Mouse (Mus musculus): ENCODE data around the gene Mrgpre.

The Mrgpre gene

DNA sequence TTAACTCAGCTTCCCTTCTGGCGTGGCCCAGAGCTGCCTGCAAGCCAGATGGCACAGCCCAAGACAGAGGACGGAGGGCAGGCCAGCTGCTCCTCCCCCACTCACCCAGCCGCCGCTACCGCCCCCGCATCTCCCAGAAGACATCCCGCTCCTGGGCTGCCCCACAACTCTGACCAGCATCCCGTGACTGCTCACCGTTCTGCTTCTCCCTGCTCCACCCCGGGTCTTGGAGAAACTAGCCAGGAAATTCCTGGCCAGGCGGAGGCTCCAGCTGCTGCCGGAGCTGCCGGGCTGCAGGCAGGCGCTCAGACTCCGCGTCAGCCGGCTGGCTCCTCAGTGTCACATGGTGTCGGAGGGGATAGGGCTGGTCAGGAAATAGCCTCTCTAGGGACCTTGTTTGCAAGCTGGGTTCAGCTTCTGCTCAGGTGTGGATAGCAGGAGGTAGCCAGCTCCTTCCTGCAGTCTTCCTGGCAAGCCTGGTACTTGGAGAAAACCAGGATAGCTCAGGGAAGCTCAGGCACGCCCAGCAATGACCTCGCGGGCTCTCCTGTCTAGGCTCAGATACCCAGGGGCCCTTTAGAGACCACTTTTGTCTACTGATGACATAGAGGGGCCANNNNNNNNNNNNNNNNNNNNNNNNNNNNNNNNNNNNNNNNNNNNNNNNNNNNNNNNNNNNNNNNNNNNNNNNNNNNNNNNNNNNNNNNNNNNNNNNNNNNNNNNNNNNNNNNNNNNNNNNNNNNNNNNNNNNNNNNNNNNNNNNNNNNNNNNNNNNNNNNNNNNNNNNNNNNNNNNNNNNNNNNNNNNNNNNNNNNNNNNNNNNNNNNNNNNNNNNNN lies at the start of gene Mrgpre:
Gene Mrgpre (minus strand): TSS at position 505 of the 834 bp plus-strand sequence.
- peak; percentile 59 for DNase-seq (ENCODE audit: low read depth, low spot score)

DNA sequence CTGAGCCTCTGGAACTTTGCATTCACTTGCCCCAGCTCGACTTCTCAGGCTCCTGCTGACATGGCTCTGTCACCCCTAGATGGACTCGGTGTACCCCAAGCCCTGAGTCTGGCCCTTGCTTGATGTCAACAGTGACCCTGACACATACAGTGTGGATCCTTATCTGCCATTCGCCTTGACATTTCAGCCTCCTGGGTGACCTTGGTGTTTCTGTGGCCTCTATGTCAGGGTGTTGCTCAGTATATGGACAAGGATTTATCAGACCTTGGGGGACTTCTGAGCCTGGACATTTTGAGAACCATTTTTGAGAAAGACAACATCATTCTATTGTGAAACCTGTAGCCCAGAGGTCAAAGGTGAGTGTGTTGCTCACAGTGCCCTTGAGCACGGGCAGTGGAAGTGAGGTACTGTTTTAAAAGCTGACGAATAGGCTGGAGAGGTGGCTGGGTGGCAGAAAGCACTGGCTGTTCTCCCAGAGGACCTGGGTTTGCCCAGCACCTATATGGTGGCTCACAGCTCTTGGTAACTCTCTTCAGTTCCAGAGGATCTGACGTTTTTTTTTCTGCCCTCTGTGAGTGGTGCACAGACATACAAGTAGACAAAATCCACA lies 49.4 kb upstream of the Mrgpre start:
- DNase-seq (ENCODE audit: low read depth, low spot score) = no peak

DNA sequence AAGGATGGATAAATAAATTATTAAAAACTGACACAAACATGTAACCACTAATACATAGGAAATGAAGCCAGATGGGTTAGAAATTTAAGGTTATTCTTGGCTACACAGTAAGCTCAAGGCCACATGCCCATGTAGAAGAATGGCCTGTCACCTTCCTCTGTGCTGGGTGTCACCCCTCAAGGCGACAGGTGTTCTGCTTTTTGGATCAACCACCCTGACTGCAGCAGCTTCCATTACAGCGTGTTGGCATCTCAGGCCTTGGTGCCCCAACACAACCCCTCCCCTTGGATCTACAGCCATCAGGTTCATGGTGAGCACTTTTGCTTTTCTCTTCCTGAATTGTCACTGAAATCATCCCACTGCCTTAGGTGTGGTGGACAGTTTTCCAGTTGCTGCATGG lies 48.3 kb upstream of the Mrgpre start:
- DNase-seq (ENCODE audit: low read depth, low spot score) = no peak

DNA sequence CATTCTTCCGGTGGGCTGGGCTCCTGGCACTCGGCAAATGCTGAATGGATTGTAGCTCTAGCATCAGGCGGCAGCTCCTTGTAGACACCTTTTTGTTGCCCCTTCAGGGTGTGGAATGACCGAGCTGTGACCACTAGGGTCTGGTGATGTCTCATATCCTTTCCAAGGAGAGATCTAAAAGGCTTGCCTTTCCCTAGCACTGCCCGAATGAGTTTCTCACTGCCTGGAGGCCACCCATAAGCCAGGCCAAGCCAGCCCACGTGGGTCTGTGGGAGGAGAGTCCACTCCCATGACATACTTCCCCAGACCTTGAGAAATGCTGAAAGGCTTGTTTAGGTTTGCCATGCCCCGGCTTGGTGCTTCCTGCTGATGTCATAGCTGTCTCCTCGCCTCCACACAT lies 47.9 kb upstream of the Mrgpre start:
- DNase-seq (ENCODE audit: low read depth, low spot score) = no peak

DNA sequence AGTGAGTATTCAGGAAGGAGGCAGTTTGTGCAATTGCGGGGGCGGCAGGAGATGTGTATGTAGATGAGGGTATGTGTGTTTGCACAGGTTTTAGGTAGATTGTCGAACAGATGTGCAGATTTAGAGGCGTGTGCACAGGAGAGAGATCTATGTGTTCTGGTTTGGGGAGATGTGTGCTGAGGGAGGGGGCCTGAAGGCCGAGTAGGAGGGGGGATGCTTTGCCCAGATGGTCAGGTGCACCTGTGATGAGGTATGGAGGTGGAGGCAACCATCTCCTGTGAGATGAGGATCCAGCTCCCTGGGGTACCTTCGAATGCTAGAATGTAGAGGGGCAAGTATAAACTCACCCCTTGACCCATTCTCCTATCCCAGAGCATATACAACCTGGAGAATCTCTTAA lies 46.1 kb upstream of the Mrgpre start:
- no peak for DNase-seq (ENCODE audit: low read depth, low spot score)

DNA sequence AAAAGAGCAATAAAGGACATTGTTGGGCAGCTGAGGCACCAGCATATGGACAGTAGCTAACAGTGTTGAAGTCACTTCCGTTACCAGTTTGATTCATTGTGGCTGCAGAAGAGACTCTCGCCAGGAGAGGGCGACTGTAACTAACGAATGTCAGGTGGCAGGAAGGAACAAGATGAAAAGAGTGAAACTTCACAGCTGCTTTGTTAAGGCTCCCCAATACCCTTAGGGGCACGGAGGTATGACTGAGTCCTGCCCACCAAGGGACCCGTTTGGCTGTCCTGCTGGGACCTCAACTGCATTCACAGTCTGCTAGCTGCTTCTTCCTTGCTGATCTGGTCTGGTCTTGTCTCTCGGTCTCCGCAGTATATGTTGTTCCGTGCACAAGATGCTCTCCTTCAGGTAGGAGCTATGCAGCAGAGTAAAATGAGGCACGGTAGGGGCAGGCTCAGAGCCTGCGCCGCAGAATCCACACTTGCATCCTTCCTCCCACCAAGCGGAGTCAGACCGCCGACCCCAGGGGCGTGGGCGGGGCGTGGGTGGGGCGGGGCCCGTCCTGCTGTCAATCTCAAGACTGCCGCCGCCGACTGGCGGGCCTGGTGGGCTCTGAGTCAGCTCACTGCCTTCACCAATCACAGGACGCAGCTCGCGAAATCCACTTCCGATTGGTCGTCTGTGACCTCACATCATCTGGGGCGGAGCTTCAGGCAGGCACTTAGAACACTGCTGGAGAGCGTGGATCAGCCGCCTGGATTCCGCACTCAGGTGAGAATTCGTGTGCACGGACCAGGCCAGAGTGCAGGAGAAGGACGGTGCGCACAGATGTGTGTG lies 45.4 kb upstream of the Mrgpre start:
- DNase-seq (ENCODE audit: low read depth, low spot score) = peak; percentile 94

DNA sequence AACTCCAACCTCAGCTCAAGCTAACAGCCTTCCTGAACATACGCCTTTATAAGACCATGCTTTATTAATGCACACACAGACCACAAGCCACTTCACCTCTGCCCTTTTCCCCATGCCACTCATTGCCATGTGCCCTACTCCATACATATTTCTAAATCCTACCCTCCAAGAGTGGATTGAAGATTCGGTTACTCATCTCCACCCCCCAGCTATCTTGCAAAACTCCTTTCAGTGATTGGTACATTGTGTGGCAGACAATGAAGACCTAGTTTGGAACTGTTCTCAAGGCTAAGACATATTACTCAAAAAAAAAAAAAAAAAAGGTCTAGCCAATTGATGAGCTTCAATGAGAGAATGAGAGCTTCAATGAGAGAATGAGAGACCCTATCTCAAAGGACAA lies 42.7 kb upstream of the Mrgpre start:
- DNase-seq (ENCODE audit: low read depth, low spot score) = no peak

DNA sequence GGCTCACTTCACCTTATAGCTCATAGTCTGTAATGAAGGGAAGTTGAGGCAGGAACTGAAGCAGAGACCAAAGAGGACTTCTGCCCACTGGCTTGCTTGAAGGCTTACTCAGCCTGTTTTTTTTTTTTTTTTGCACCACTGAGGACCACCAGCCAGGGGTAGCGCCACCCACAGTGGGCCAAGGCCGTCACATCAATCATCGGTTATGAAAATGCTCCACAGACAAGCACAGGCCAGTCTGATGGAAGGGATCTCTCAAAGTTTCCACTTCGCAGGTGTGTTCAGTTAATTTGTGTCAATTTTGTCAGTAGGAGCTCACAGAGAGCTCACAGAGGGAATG lies 38.9 kb upstream of the Mrgpre start:
- no peak for DNase-seq (ENCODE audit: low read depth, low spot score)

DNA sequence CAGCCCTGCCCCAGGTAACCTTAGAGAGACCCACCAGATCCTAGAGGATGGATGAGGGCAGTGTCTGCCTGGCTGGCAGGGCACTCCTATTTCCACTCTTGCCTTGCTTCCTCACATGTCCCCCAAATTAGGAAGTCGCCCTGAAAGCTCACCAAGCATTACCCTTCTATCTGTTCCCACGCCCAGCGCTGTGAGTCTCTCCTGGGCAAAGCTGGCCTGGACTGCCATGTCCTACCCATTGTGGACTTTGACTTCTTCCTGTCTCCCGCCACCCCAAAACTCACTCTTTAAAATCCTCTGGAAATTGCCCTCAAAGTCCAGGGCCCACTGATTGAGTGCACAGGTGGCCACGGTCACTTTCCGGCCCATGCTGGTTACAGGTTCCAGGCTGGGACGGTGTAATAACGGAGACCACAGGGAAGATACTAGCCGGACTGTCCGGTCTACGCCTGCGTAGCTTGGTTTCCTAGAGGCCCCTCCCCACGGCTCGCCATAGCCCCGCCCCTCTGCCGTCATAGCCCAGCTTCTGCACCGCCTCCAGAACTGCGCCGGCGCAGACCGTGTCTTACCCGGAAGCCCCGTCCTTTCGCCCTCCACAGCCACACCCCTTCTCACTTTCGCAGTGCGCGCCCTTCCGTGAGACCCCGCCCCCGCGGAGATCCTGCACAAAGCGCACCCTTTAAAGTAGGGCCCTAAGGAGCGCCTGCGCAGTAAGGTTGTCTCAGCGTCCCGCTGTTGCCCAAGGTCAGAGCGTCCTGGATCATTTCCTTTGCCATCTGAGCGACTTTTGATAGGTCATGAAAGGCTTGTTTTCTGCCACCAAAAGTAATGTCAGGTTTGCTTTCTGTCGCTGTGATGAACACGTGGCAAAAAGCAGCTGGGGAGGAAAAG lies 38.3 kb upstream of the Mrgpre start, which contains the start of the genes Nadsyn1 and Dhcr7:
Gene Nadsyn1 (minus strand): TSS at position 475 of the 891 bp plus-strand sequence.
Gene Dhcr7 (plus strand): TSS at position 771 of the 891 bp plus-strand sequence.
- peak; percentile 95 for DNase-seq (ENCODE audit: low read depth, low spot score)

DNA sequence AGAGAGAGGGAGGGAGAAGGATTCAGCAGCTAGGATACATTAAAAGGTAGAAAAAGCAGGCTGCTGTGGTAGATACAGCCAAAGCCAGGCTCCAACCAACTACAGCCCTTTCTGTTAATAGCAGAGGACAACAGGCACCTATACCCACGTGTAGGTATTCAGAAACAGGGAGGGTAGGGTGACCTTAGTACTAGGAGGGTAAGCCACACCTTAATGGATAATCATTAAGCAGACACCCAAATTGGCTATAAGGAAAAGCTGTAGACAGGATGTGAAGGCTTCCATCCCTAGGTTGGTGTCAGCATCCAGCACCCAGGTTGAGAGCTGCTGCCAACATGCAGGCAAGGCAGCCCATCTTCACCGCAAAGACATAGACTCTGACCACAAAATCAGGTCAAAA lies 36.9 kb upstream of the Mrgpre start:
- DNase-seq (ENCODE audit: low read depth, low spot score) = no peak

DNA sequence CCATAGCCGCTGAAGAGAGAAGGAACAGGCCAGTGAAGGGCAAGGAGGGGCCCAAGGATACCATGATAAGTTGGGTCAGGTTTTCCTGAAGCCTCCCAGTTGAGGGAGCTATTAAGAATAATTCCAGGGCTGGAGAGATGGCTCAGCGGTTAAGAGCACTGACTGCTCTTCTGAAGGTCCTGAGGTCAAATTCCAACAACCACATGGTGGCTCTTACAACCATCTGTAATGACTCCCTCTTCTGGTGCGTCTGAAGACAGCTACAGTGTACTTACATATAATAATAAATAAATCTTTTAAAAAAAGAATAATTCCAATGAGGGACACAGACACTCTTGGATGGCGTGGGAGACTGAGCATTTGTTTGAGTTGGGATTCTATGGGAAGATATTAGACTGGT lies 34.9 kb upstream of the Mrgpre start:
- DNase-seq (ENCODE audit: low read depth, low spot score) = no peak

DNA sequence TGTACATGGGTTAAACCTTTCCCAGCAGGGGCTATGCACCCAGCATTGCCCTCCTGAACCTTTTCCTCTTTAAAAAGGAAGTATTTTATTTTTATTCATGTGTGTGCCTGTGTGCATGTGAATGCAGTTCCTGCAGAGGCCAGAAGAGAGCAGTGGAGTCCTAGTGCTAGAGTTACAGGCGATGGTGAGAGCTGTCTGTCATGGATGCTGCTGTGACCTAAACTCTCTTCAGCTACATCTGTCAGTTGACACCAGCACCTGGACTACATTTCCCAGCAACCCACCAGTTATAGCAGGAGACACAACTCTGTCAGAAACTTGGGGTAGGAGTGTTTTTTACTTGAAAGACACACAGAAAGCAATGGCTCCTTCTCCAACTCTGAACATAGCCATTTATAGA lies 24.6 kb upstream of the Mrgpre start:
- DNase-seq (ENCODE audit: low read depth, low spot score) = no peak

DNA sequence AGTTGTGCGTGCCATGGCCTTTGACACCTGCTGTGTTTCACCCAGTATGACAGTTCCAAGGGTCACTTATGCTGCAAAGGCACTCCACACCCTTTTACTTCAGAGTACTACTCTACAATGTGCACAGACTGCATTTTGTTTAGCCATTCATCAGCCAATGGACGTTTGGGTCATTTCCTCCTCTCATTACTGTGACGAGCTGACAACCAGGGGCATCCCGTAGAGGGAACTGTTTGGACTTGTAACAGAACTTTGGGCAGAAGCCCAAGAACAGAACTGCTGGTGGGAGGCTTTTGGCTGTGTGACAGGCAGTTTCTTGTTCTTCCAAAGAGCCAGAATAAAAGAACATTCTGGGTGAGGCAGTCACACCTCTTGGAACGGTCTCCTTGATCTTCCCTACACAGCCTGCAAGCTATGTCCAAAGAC lies 20.9 kb upstream of the Mrgpre start:
- DNase-seq (ENCODE audit: low read depth, low spot score) = no peak

DNA sequence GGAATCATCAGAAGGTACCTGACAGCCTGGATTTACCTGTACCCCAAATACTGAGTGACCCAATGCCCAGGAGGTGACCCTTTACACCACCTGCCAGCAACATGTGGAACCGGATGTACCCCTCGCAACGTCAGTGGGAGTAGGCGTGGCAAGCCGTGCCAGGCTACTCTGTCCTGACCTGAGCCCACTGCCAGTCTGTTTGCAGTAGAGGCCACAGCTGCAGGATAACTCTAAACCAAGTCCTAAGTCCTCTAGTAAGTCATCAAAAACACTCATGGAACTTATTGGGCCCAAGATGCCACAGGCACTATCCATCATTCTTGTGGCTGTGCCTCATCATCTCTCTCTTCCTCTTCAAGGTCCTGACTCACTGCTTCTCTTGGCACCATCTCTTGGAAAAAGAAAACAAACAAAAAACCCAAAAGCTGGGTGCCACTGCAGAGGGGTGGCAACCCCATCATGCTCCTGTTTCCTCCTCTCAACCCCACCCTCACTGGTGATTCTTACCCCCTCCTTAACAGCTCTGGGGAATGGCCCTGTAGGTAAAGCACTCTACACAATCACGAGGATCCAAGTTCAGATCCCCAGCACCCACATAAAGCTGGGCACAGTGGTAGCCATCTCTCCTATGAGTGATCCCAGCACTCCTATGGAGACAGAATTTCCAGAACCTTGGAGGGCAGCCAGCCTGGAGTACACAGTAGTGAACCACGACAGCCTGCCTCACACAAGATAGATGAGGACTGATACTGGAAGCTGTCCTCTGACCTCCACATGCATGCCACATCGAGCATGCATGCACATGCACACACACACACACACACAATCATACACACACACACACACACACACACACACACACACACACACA lies 17.1 kb upstream of the Mrgpre start:
- DNase-seq (ENCODE audit: low read depth, low spot score) = no peak

DNA sequence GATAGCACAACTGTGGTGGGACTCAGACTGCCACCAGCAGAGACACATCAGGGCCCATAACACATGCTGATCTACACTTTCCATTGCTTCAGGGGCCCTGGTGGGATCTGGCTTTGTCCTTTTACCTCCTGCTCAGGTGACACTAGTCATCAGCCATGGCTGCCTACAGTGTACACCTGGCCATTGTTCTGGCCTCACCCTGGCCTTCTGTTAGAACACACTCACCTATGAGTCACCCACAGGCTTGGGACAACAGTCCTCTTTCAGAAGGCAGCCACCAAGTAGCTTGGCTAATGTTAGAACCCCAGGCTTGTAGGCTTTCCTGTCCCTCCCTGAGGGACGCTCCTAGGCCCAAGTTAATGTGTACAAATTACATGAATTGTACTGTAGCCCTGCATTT lies 16.5 kb upstream of the Mrgpre start:
- DNase-seq (ENCODE audit: low read depth, low spot score) = no peak

DNA sequence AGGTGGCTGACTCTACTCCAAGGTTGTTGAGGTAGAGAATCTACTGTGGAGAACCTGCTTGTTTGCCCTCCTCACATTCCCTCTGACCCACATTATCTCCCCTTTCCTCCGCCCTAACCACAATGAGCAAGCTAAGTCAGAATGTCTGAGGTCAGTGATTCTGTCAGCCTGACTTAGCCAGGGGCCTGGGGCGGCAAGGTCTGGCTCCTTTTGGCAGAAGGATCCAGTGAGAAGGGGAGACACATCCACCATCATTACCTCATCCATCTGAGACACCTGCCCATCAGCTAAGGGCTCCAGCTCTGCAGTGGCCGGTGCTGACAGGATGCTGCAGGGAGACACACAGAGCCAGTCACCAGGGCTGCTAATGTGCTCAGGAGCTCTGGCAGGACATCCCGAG lies 14.5 kb upstream of the Mrgpre start:
- DNase-seq (ENCODE audit: low read depth, low spot score) = no peak

DNA sequence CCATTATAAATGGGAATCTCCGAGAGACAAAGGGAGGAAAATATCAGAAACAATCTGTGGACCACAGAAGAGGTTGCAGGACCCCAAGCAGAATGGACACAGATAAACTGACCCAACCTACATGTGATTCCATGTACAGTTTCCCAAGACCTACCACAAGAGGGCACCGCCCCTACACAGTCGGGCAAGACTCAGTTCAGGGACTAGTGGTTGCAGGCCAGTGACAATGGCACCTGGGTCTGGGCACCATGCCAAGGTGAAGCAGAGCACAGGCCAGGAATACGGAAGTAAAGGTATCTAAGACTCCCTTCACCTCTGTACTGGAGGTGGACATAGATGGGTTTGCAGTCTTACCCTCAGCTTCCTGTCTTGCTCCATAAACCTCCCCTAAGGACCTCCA lies 8.8 kb upstream of the Mrgpre start:
- DNase-seq (ENCODE audit: low read depth, low spot score) = no peak

DNA sequence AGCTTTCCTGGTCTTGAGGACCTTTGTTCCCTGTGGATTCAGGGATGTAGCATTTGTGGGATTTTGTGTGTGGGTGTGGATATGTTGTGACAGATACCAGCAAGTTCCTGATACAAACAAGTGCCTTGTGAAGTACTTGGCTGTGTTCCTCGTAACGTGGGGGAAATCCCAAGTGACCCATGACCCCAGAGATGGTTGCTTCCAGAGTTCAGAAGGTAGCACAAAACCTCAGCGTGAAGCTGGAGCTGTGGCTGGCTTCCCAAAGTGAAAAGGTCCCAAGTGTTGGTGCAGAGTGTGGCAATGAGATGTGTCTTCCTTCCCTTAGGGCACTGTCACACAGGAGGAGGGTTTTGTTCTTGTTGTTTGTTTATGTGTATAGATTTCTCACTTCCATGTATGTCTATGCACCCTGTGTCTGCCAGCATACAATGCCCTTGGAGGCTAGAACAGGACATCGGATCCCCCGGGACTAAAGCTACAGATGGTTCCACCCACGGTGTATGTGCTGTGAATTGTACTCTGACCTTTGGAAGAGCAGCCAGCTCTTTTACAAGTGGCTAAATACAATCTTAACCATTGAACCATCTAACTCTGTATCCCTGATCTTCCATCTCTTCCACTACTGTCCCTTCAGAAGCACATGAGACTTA lies 8.2 kb upstream of the Mrgpre start:
- no peak for DNase-seq (ENCODE audit: low read depth, low spot score)

DNA sequence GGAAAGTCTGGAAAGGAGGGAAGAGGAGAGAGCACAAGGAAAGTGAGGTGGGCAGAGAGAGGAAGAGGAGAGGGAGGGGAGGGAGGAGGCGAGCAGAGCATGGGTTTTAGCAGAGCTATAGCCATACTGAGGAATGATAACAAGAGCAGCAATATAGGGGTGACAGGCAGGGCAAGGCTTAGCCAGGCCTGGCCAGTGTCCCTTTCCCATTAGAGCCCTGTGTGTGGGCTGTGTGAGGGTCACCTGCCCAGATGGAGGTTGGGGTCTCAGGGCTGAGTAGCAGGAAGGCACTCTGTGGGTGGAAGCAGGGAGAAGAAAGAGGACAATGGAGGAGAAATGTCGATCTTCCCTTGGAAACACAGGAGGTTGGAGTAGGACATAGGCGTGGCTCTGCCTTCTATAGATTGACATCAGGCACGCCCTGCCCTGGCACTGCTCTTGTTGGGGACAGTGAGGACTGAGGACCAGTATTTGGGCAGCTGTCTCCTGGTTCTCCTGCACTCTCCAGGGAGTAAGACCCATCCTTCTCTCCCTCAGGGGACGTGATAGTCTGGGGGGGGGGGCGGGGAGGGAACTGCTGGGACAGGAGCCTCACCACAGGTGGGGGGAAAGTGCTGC lies 813 bp downstream of the Mrgpre start:
- DNase-seq (ENCODE audit: low read depth, low spot score) = no peak
